Mouse (Mus musculus): Measurements from ENCODE around the gene Gtf2a2. TPM values are rescaled to one million over a fixed set of nuclear protein-coding genes. Genes with fewer than 3 reads are reported as not detected.
A peak's percentile ranks its signal among the peaks of the same experiment; 100 is the strongest.

The Gtf2a2 gene
- total and polyA plus RNA-seq, 2 experiments from 2014 or later: 104 to 213 TPM

- whole genome bisulfite sequencing: 37% methylated on average over 16 of the region's 16 CpGs
- Histone ChIP-seq H3K9ac (replicated peaks; ENCODE audit: low read length, poor library complexity, severe bottlenecking) (peak overlapping the region; percentile 98), H3K36me3 (ENCODE audit: insufficient read depth, low read length) (no peaks in the 10 kb centered on the region; the same call in 1 of the 2 replicates), H3K27ac (ENCODE audit: low read depth, low read length) (peak overlapping the region; percentile 93; the same call in 1 of the 2 replicates), H3K4me1 (ENCODE audit: insufficient read depth, low read length) (peaks cover 5% of the 10 kb centered on the region), H3K4me2 (ENCODE audit: low read depth, low read length, poor library complexity, severe bottlenecking) (peak overlapping the region; percentile 49), H3K9me3 (ENCODE audit: low read length) (no peaks in the 10 kb centered on the region), H3K4me3 (ENCODE audit: low read depth, low read length) (peak overlapping the region; percentile 99), H3K27me3 (ENCODE audit: insufficient read depth, low read length) (no peaks in the 10 kb centered on the region)
- no peak for ATAC-seq (ENCODE audit: low FRiP score)
- no peak for DNase-seq (ENCODE audit: low spot score)
- TF ChIP-seq CTCF (IDR thresholded peaks at IDR 0.05): no peak
These were observed 23.5 kb upstream of the Gtf2a2 start for GRCm38 (mm10) chr9:69988706-69989302.

GRCm38 (mm10) chr9:69989303-69990121 is 22.8 kb upstream of the Gtf2a2 start, which contains the start of gene Bnip2:
Gene Bnip2 (plus strand): TSS chr9:69989466.
- H3K27me3 ChIP-seq (ENCODE audit: insufficient read depth, low read length): no peaks in the 10 kb centered on the region
- ATAC-seq (ENCODE audit: low FRiP score): peak; percentile 94

GRCm38 (mm10) chr9:69990346-69990745 is 22.0 kb upstream of the Gtf2a2 start:
- Histone ChIP-seq H3K36me3 (ENCODE audit: insufficient read depth, low read length) (no peaks in the 10 kb centered on the region; the same call in 1 of the 2 replicates), H3K27me3 (ENCODE audit: insufficient read depth, low read length) (no peaks in the 10 kb centered on the region), H3K4me3 (ENCODE audit: low read depth, low read length) (peak overlapping the region; percentile 99), H3K4me2 (ENCODE audit: low read depth, low read length, poor library complexity, severe bottlenecking) (peak overlapping the region; percentile 49), H3K9ac (replicated peaks; ENCODE audit: low read length, poor library complexity, severe bottlenecking) (no peak overlapping the region), H3K4me1 (ENCODE audit: insufficient read depth, low read length) (peaks cover 5% of the 10 kb centered on the region), H3K9me3 (ENCODE audit: low read length) (no peaks in the 10 kb centered on the region), H3K27ac (ENCODE audit: low read depth, low read length) (no peak overlapping the region)
- 10% methylated on average over 5 of the region's 5 CpGs for WGBS
- no peak for ATAC-seq (ENCODE audit: low FRiP score)
- peak; percentile 20 for DNase-seq (ENCODE audit: low spot score)
- peak; percentile 28 for TF ChIP-seq CTCF (IDR thresholded peaks at IDR 0.05)

More at GRCm38 (mm10) chr9:69989303-69990121, 22.8 kb upstream of the Gtf2a2 start, which contains the start of gene Bnip2:
- under 1% methylated on average over 57 of the region's 76 CpGs for WGBS
- Histone ChIP-seq H3K4me2 (ENCODE audit: low read depth, low read length, poor library complexity, severe bottlenecking) (peak within 1 kb of the TSS; percentile 49), H3K9ac (replicated peaks; ENCODE audit: low read length, poor library complexity, severe bottlenecking) (peak within 1 kb of the TSS; percentile 98), H3K36me3 (ENCODE audit: insufficient read depth, low read length) (no peaks in the 10 kb centered on the region; the same call in 1 of the 2 replicates), H3K27ac (ENCODE audit: low read depth, low read length) (peak within 1 kb of the TSS; percentile 93), H3K4me3 (ENCODE audit: low read depth, low read length) (peak within 1 kb of the TSS; percentile 99), H3K9me3 (ENCODE audit: low read length) (no peaks in the 10 kb centered on the region), H3K4me1 (ENCODE audit: insufficient read depth, low read length) (peaks cover 5% of the 10 kb centered on the region)
- no peak for TF ChIP-seq CTCF (IDR thresholded peaks at IDR 0.05)
- peak; percentile 95 for DNase-seq (ENCODE audit: low spot score)

GRCm38 (mm10) chr9:69992841-69993277 is 19.5 kb upstream of the Gtf2a2 start:
- Histone ChIP-seq H3K9ac (replicated peaks; ENCODE audit: low read length, poor library complexity, severe bottlenecking) (no peak overlapping the region), H3K4me3 (ENCODE audit: low read depth, low read length) (no peak overlapping the region), H3K36me3 (ENCODE audit: insufficient read depth, low read length) (peaks cover 11% of the 10 kb centered on the region), H3K9me3 (ENCODE audit: low read length) (no peaks in the 10 kb centered on the region), H3K27me3 (ENCODE audit: insufficient read depth, low read length) (no peaks in the 10 kb centered on the region), H3K4me1 (ENCODE audit: insufficient read depth, low read length) (peaks cover 5% of the 10 kb centered on the region), H3K4me2 (ENCODE audit: low read depth, low read length, poor library complexity, severe bottlenecking) (no peak overlapping the region), H3K27ac (ENCODE audit: low read depth, low read length) (no peak overlapping the region)
- no peak for DNase-seq (ENCODE audit: low spot score)
- 85% methylated on average over 5 of the region's 5 CpGs for WGBS
- no peak for ATAC-seq (ENCODE audit: low FRiP score)
- no peak for TF ChIP-seq CTCF (IDR thresholded peaks at IDR 0.05)

GRCm38 (mm10) chr9:69993479-69993878 is 18.9 kb upstream of the Gtf2a2 start:
- peaks cover 11% of the 10 kb centered on the region for H3K36me3 ChIP-seq (ENCODE audit: insufficient read depth, low read length)
- no peak for DNase-seq (ENCODE audit: low spot score)
- H3K9me3 ChIP-seq (ENCODE audit: low read length): no peaks in the 10 kb centered on the region
- H3K9ac ChIP-seq (replicated peaks; ENCODE audit: low read length, poor library complexity, severe bottlenecking): no peak overlapping the region
- TF ChIP-seq CTCF (IDR thresholded peaks at IDR 0.05): no peak
- no peak overlapping the region for H3K4me3 ChIP-seq (ENCODE audit: low read depth, low read length)
- H3K27ac ChIP-seq (ENCODE audit: low read depth, low read length): no peak overlapping the region
- H3K4me1 ChIP-seq (ENCODE audit: insufficient read depth, low read length): peaks cover 5% of the 10 kb centered on the region
- H3K4me2 ChIP-seq (ENCODE audit: low read depth, low read length, poor library complexity, severe bottlenecking): no peak overlapping the region
- no peak for ATAC-seq (ENCODE audit: low FRiP score)
- no peaks in the 10 kb centered on the region for H3K27me3 ChIP-seq (ENCODE audit: insufficient read depth, low read length)
- 79% methylated on average over 1 of the region's 1 CpGs for WGBS

GRCm38 (mm10) chr9:69994547-69994946 is 17.8 kb upstream of the Gtf2a2 start:
- no peak overlapping the region for H3K9ac ChIP-seq (replicated peaks; ENCODE audit: low read length, poor library complexity, severe bottlenecking)
- H3K4me2 ChIP-seq (ENCODE audit: low read depth, low read length, poor library complexity, severe bottlenecking): no peak overlapping the region
- no peak for DNase-seq (ENCODE audit: low spot score)
- peaks cover 5% of the 10 kb centered on the region for H3K4me1 ChIP-seq (ENCODE audit: insufficient read depth, low read length)
- no peak for TF ChIP-seq CTCF (IDR thresholded peaks at IDR 0.05)
- H3K27me3 ChIP-seq (ENCODE audit: insufficient read depth, low read length): no peaks in the 10 kb centered on the region
- peaks cover 20% of the 10 kb centered on the region for H3K36me3 ChIP-seq (ENCODE audit: insufficient read depth, low read length)
- H3K4me3 ChIP-seq (ENCODE audit: low read depth, low read length): no peak overlapping the region
- no peak for ATAC-seq (ENCODE audit: low FRiP score)
- WGBS: 94% methylated on average over 5 of the region's 5 CpGs
- H3K9me3 ChIP-seq (ENCODE audit: low read length): no peaks in the 10 kb centered on the region
- no peak overlapping the region for H3K27ac ChIP-seq (ENCODE audit: low read depth, low read length)

Data from midbrain, postnatal 0 days (tissue).